Mouse (Mus musculus): ENCODE measurements around the gene Cct4. TPM values are rescaled to one million over a fixed set of nuclear protein-coding genes. Genes with fewer than 3 reads are reported as not detected.

Gene Cct4
- total and polyA plus RNA-seq, 3 experiments = 387 to 567 (median 552) TPM

- no peak for DNase-seq (ENCODE audit: low read depth, low spot score)
- Histone ChIP-seq H3K9ac (ENCODE audit: control insufficient read depth, low read depth, low read length, poor library complexity, severe bottlenecking) (no peak overlapping the region), H3K4me1 (ENCODE audit: control insufficient read depth in 1 of 2, insufficient read depth in 2 of 2, low read length in 2 of 2) (peaks cover 0 to 3% of the 10 kb centered on the region in 2 experiments; a peak in 1 of 4 replicates)
Measured at GRCm38 (mm10) chr11:23020841-23021240, 30.5 kb downstream of the Cct4 start.

GRCm38 (mm10) chr11:23023155-23023554 is 32.8 kb downstream of the Cct4 start:
- DNase-seq (ENCODE audit: low read depth, low spot score) = no peak
- TF ChIP-seq CHD1 (IDR thresholded peaks at IDR 0.05; ENCODE audit: low read depth, low read length) (no peak), ELF1 (IDR thresholded peaks at IDR 0.05; ENCODE audit: low read depth, low read length) (peak; percentile 41; the same call in 1 of the 2 replicates)

More at GRCm38 (mm10) chr11:23020841-23021240, 30.5 kb downstream of the Cct4 start:
- no peak overlapping the region for H3K4me3 ChIP-seq (ENCODE audit: control insufficient read depth in 1 of 2, insufficient read depth in 1 of 2, low read depth in 2 of 2, low read length in 2 of 2)
- H3K9me3 ChIP-seq (replicated peaks; ENCODE audit: insufficient read depth, low read length) = no peaks in the 10 kb centered on the region
- TF ChIP-seq MXI1 (IDR thresholded peaks at IDR 0.05; ENCODE audit: low read depth, low read length) = no peak
- no peaks in the 10 kb centered on the region for H3K27me3 ChIP-seq (ENCODE audit: control insufficient read depth in 1 of 2, insufficient read depth in 2 of 2, low read length in 2 of 2)
- no peak overlapping the region for H3K27ac ChIP-seq (ENCODE audit: control insufficient read depth, low read depth, low read length)
- no peaks in the 10 kb centered on the region for H3K36me3 ChIP-seq (ENCODE audit: control insufficient read depth in 1 of 2, insufficient read depth in 2 of 2, low read length in 2 of 2)
- no peaks in the 10 kb centered on the region for H3K79me2 ChIP-seq (ENCODE audit: control insufficient read depth, insufficient read depth, low read length, poor library complexity)

DNA sequence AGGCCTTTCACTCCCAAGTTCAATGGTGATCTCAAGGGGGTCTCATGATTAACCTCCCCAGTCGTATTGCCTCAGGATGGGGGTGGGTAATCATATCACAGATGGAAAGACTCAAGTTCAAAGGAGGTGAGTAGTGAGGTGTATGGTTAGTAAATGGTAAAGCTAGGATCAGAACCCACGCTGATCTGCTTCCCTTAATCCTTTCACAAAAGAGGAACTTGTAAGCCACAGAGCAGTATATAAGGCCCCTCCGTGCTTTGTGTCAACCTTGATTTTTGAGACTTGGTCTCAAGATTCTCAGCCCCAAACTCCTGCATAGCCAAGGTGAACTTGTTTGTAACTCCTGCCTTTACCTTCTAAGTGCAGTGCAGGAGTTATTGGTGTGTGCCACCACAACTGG is 33.9 kb downstream of the Cct4 start:
- peaks cover 4 to 6% of the 10 kb centered on the region in 2 experiments; a peak in 3 of 4 replicates for H3K4me1 ChIP-seq (ENCODE audit: control insufficient read depth in 1 of 2, insufficient read depth in 2 of 2, low read length in 2 of 2)
- no peak overlapping the region for H3K27ac ChIP-seq (ENCODE audit: control insufficient read depth, low read depth, low read length)
- H3K27me3 ChIP-seq (ENCODE audit: control insufficient read depth in 1 of 2, insufficient read depth in 2 of 2, low read length in 2 of 2) = no peaks in the 10 kb centered on the region
- H3K9me3 ChIP-seq (replicated peaks; ENCODE audit: insufficient read depth, low read length) = no peaks in the 10 kb centered on the region
- no peak overlapping the region for H3K4me3 ChIP-seq (ENCODE audit: control insufficient read depth in 1 of 2, insufficient read depth in 1 of 2, low read depth in 2 of 2, low read length in 2 of 2)
- peak; percentile 57 for DNase-seq (ENCODE audit: low read depth, low spot score)
- H3K79me2 ChIP-seq (ENCODE audit: control insufficient read depth, insufficient read depth, low read length, poor library complexity) = no peaks in the 10 kb centered on the region
- no peak overlapping the region for H3K9ac ChIP-seq (ENCODE audit: control insufficient read depth, low read depth, low read length, poor library complexity, severe bottlenecking)
- peaks cover 0 to 6% of the 10 kb centered on the region in 2 experiments; a peak in 2 of 4 replicates for H3K36me3 ChIP-seq (ENCODE audit: control insufficient read depth in 1 of 2, insufficient read depth in 2 of 2, low read length in 2 of 2)
- TF ChIP-seq POLR2A (IDR thresholded peaks at IDR 0.05; ENCODE audit: control insufficient read depth in 1 of 2, insufficient read depth in 1 of 2, low read depth in 1 of 2, low read length in 2 of 2, poor library complexity in 1 of 2) = no peak
- no peak for TF ChIP-seq GATA1 (IDR thresholded peaks at IDR 0.05; ENCODE audit: low read depth, low read length)
- no peak for TF ChIP-seq E2F4 (IDR thresholded peaks at IDR 0.05; ENCODE audit: borderline replicate concordance, low read depth, low read length)
- no peak for TF ChIP-seq ZC3H11A (IDR thresholded peaks at IDR 0.05; ENCODE audit: low read depth, low read length)

More at GRCm38 (mm10) chr11:23023155-23023554, 32.8 kb downstream of the Cct4 start:
- Histone ChIP-seq H3K9me3 (replicated peaks; ENCODE audit: insufficient read depth, low read length) (no peaks in the 10 kb centered on the region), H3K36me3 (ENCODE audit: control insufficient read depth in 1 of 2, insufficient read depth in 2 of 2, low read length in 2 of 2) (no peaks in the 10 kb centered on the region), H3K79me2 (ENCODE audit: control insufficient read depth, insufficient read depth, low read length, poor library complexity) (no peaks in the 10 kb centered on the region), H3K27ac (ENCODE audit: control insufficient read depth, low read depth, low read length) (no peak overlapping the region), H3K4me3 (ENCODE audit: control insufficient read depth in 1 of 2, insufficient read depth in 1 of 2, low read depth in 2 of 2, low read length in 2 of 2) (no peak overlapping the region), H3K27me3 (ENCODE audit: control insufficient read depth in 1 of 2, insufficient read depth in 2 of 2, low read length in 2 of 2) (no peaks in the 10 kb centered on the region), H3K9ac (ENCODE audit: control insufficient read depth, low read depth, low read length, poor library complexity, severe bottlenecking) (no peak overlapping the region), H3K4me1 (ENCODE audit: control insufficient read depth in 1 of 2, insufficient read depth in 2 of 2, low read length in 2 of 2) (no peaks in the 10 kb centered on the region)

GRCm38 (mm10) chr11:23028957-23029356 is 38.6 kb downstream of the Cct4 start:
- Histone ChIP-seq H3K36me3 (ENCODE audit: control insufficient read depth in 1 of 2, insufficient read depth in 2 of 2, low read length in 2 of 2) (peaks cover 0 to 6% of the 10 kb centered on the region in 2 experiments; a peak in 2 of 4 replicates), H3K27me3 (ENCODE audit: control insufficient read depth in 1 of 2, insufficient read depth in 2 of 2, low read length in 2 of 2) (no peaks in the 10 kb centered on the region), H3K4me1 (ENCODE audit: control insufficient read depth in 1 of 2, insufficient read depth in 2 of 2, low read length in 2 of 2) (peaks cover 6 to 7% of the 10 kb centered on the region in 2 experiments; a peak in 3 of 4 replicates), H3K27ac (ENCODE audit: control insufficient read depth, low read depth, low read length) (no peak overlapping the region), H3K79me2 (ENCODE audit: control insufficient read depth, insufficient read depth, low read length, poor library complexity) (no peaks in the 10 kb centered on the region), H3K9me3 (replicated peaks; ENCODE audit: insufficient read depth, low read length) (no peaks in the 10 kb centered on the region), H3K9ac (ENCODE audit: control insufficient read depth, low read depth, low read length, poor library complexity, severe bottlenecking) (no peak overlapping the region), H3K4me3 (ENCODE audit: control insufficient read depth in 1 of 2, insufficient read depth in 1 of 2, low read depth in 2 of 2, low read length in 2 of 2) (no peak overlapping the region)
- TF ChIP-seq TAL1 (IDR thresholded peaks at IDR 0.05; ENCODE audit: low read length) (no peak), CHD1 (IDR thresholded peaks at IDR 0.05; ENCODE audit: low read depth, low read length) (no peak), RCOR1 (IDR thresholded peaks at IDR 0.05; ENCODE audit: low read depth, low read length) (no peak), HCFC1 (IDR thresholded peaks at IDR 0.05; ENCODE audit: low read depth, low read length) (no peak), GATA1 (IDR thresholded peaks at IDR 0.05; ENCODE audit: low read depth, low read length) (peak; percentile 71; the same call in 1 of the 2 replicates), USF1 (IDR thresholded peaks at IDR 0.05; ENCODE audit: low read depth, low read length) (no peak), EP300 (IDR thresholded peaks at IDR 0.05; ENCODE audit: low read depth in 1 of 2, low read length in 2 of 2) (peak in 1 of 2 experiments; percentile 32; a peak in 1 of 4 replicates), ZC3H11A (IDR thresholded peaks at IDR 0.05; ENCODE audit: low read depth, low read length) (no peak), TCF12 (IDR thresholded peaks at IDR 0.05; ENCODE audit: low read depth, low read length) (peak; percentile 65; the same call in 1 of the 2 replicates), ETS1 (IDR thresholded peaks at IDR 0.05; ENCODE audit: low read depth, low read length) (peak; percentile 50; the same call in 1 of the 2 replicates), MYB (IDR thresholded peaks at IDR 0.05; ENCODE audit: low read depth, low read length) (no peak), NELFE (IDR thresholded peaks at IDR 0.05; ENCODE audit: low read depth, low read length) (no peak), MEF2A (IDR thresholded peaks at IDR 0.05; ENCODE audit: extremely low read depth, insufficient replicate concordance, low read depth, low read length, poor library complexity, severe bottlenecking) (no peak), JUND (IDR thresholded peaks at IDR 0.05; ENCODE audit: low read depth, low read length) (no peak), ELF1 (IDR thresholded peaks at IDR 0.05; ENCODE audit: low read depth, low read length) (no peak)
- DNase-seq (ENCODE audit: low read depth, low spot score) = peak; percentile 57

Data from MEL (cell line).